Mouse (Mus musculus): ENCODE measurements at regions not wholly inside any gene's neighbourhood (a gene's known extent, or its start where the extent isn't known, plus 50 kb on each side); places are given as distances from the start of the nearest gene placed in this dataset.

DNA sequence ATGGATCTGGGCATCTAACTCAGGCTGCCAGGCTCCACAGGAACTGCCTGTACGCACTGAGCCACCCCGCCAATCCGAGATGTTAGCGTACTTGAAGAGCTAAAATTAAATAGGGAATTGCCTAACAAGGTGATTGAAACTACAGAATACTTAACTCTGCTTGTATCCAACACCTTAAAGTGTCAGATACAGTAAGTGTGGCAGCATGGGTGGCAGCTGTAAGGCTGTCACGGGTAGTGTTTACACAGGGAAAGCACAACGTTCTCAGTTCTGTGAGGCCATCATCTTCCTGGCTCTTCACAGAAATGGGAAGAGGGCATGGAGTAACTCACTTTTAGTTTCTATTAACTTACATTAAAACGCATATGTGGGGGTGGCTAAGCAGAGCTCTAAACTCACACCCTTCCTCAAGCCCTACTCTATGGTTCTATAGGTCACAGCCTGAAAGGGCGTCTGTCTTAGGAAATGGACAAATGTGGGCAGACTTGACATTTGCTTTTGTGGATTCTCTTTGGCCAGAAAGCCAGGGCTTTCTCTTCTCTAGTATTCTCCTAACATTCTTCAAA is 325.2 kb upstream of the Jarid2 start:
- H3K9me3 ChIP-seq (replicated peaks; ENCODE audit: control insufficient read depth, low read length) = no peaks in the 10 kb centered on the region
- H3K9ac ChIP-seq (ENCODE audit: low read depth, low read length) = no peak overlapping the region
- H3K36me3 ChIP-seq (ENCODE audit: control insufficient read depth, insufficient read depth, low read length) = no peaks in the 10 kb centered on the region
- H3K27me3 ChIP-seq (ENCODE audit: control insufficient read depth, insufficient read depth, low read length) = no peaks in the 10 kb centered on the region
- 57% methylated on average over 8 of the region's 8 CpGs for WGBS (ENCODE audit: insufficient replicate concordance)
- no peak overlapping the region for H3K4me2 ChIP-seq
- no peak for ATAC-seq (replicated peaks; ENCODE audit: insufficient number of reproducible peaks, low FRiP score, low TSS enrichment)
- H3K4me1 ChIP-seq (ENCODE audit: control insufficient read depth, insufficient read depth, low read length) = peaks cover 9% of the 10 kb centered on the region
- H3K27ac ChIP-seq (ENCODE audit: low read depth, low read length) = no peak overlapping the region
- H3K4me3 ChIP-seq (ENCODE audit: low read depth, low read length) = no peak overlapping the region

DNA sequence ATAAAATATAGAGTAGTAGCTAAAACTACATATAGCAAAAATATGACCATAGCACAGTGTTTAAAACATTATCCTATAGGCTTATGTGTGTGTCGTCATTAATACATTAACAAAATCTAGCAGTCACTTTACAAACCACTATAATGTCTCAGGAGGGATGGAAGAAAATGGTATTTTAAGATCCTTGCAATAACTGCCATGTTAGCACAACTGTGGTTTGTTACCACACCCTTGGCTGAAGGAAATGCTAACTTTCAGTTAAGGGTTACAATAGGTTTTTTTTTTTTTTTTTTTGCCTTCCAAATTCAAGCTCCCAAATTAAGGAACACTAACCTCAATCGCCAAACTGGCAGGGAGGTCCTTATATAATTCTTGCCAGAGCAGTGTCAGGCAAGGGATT is 322.0 kb upstream of the Jarid2 start:
- H3K36me3 ChIP-seq (ENCODE audit: control insufficient read depth, insufficient read depth, low read length) = no peaks in the 10 kb centered on the region
- ATAC-seq (replicated peaks; ENCODE audit: insufficient number of reproducible peaks, low FRiP score, low TSS enrichment) = no peak
- H3K9me3 ChIP-seq (replicated peaks; ENCODE audit: control insufficient read depth, low read length) = no peaks in the 10 kb centered on the region
- H3K4me1 ChIP-seq (ENCODE audit: control insufficient read depth, insufficient read depth, low read length) = peaks cover 14% of the 10 kb centered on the region
- no peak overlapping the region for H3K4me3 ChIP-seq (ENCODE audit: low read depth, low read length)
- no peaks in the 10 kb centered on the region for H3K27me3 ChIP-seq (ENCODE audit: control insufficient read depth, insufficient read depth, low read length)
- H3K27ac ChIP-seq (ENCODE audit: low read depth, low read length) = no peak overlapping the region
- H3K4me2 ChIP-seq = no peak overlapping the region
- H3K9ac ChIP-seq (ENCODE audit: low read depth, low read length) = no peak overlapping the region
- WGBS (ENCODE audit: insufficient replicate concordance) = 86% methylated on average over 2 of the region's 2 CpGs

DNA sequence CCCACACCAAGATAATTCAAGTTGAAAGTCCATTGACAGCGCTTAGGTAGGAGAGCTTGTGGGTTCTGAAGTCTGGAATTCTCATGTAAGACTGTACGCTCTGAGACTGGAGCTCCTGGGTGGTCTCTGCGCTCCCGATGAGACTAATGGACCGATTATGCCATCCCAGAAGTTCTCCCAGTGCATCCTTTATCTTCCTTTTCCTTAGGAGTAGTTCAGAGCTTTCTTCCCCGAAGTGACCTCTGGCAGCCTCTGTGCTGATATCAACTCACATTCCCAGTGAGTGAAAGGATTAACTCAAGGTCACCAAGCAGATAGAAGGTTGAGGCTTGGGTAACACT is 320.7 kb upstream of the Jarid2 start:
- peaks cover 17% of the 10 kb centered on the region for H3K4me1 ChIP-seq (ENCODE audit: control insufficient read depth, insufficient read depth, low read length)
- H3K4me3 ChIP-seq (ENCODE audit: low read depth, low read length) = no peak overlapping the region
- 52% methylated on average over 6 of the region's 6 CpGs for WGBS (ENCODE audit: insufficient replicate concordance)
- no peak for ATAC-seq (replicated peaks; ENCODE audit: insufficient number of reproducible peaks, low FRiP score, low TSS enrichment)
- H3K4me2 ChIP-seq = no peak overlapping the region
- no peak overlapping the region for H3K27ac ChIP-seq (ENCODE audit: low read depth, low read length)
- no peaks in the 10 kb centered on the region for H3K27me3 ChIP-seq (ENCODE audit: control insufficient read depth, insufficient read depth, low read length)
- H3K36me3 ChIP-seq (ENCODE audit: control insufficient read depth, insufficient read depth, low read length) = no peaks in the 10 kb centered on the region
- H3K9me3 ChIP-seq (replicated peaks; ENCODE audit: control insufficient read depth, low read length) = no peaks in the 10 kb centered on the region
- no peak overlapping the region for H3K9ac ChIP-seq (ENCODE audit: low read depth, low read length)

DNA sequence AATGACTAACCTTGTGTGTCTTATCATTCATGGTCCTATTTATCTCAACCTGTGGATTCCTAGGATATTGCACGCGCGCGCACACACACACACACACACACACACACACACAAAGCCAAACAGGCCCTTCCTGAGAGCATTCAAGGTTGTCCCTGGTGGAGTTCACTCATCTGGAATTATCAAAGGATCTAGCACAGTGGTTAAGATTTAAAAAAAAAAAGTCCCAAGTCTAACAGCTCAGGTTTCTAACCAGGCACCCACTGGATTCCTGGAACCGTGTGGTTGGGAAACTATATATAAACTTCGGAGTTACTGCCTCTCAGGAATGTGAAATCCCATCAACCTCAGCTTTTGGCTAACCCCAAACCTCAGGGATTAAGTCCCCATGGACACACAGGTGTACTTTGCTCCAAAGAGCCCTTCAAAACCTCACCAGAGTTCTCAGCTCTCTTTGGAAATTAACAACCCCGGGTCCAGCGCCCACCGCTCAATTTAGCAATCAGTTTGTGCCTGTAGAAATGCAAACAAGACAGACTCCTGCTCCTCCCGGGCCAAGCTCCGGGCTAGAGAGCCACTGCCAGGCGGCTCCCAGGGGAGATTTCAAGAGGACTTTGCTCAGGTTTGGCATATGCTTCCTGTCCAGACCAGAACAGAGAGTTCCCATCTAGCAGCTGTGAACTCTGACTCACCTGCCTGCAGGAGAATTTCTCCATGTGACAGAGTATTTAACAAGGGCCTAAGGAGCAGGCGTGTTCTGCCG is 320.1 kb upstream of the Jarid2 start:
- Histone ChIP-seq H3K27me3 (ENCODE audit: control insufficient read depth, insufficient read depth, low read length) (no peaks in the 10 kb centered on the region), H3K9me3 (replicated peaks; ENCODE audit: control insufficient read depth, low read length) (no peaks in the 10 kb centered on the region), H3K9ac (ENCODE audit: low read depth, low read length) (peak overlapping the region; percentile 31; the same call in 1 of the 2 replicates), H3K36me3 (ENCODE audit: control insufficient read depth, insufficient read depth, low read length) (no peaks in the 10 kb centered on the region), H3K4me1 (ENCODE audit: control insufficient read depth, insufficient read depth, low read length) (peaks cover 17% of the 10 kb centered on the region), H3K4me2 (no peak overlapping the region), H3K4me3 (ENCODE audit: low read depth, low read length) (no peak overlapping the region), H3K27ac (ENCODE audit: low read depth, low read length) (no peak overlapping the region)
- no peak for ATAC-seq (replicated peaks; ENCODE audit: insufficient number of reproducible peaks, low FRiP score, low TSS enrichment)
- 44% methylated on average over 14 of the region's 14 CpGs for WGBS (ENCODE audit: insufficient replicate concordance)

DNA sequence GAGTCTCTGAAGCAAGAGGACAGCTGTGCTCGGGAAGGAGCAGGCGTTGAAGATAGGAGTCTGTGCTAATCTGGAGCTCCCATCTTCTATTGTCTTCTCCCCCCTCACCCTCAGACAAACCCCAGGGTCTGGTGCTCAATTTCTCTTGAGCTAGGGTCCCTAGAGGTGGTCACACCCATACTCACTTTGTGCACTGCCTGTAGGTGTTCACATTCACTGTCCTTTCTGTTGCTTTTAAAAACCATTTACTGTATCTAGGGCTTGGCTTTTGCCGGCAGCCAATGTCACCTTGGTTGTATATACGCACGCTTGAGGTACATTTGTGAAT is 319.6 kb upstream of the Jarid2 start:
- no peak overlapping the region for H3K27ac ChIP-seq (ENCODE audit: low read depth, low read length)
- no peak overlapping the region for H3K4me3 ChIP-seq (ENCODE audit: low read depth, low read length)
- H3K9me3 ChIP-seq (replicated peaks; ENCODE audit: control insufficient read depth, low read length) = no peaks in the 10 kb centered on the region
- H3K4me1 ChIP-seq (ENCODE audit: control insufficient read depth, insufficient read depth, low read length) = peaks cover 17% of the 10 kb centered on the region
- no peak for ATAC-seq (replicated peaks; ENCODE audit: insufficient number of reproducible peaks, low FRiP score, low TSS enrichment)
- WGBS (ENCODE audit: insufficient replicate concordance) = 74% methylated on average over 5 of the region's 5 CpGs
- H3K4me2 ChIP-seq = no peak overlapping the region
- H3K36me3 ChIP-seq (ENCODE audit: control insufficient read depth, insufficient read depth, low read length) = no peaks in the 10 kb centered on the region
- H3K9ac ChIP-seq (ENCODE audit: low read depth, low read length) = peak overlapping the region; percentile 31; the same call in 1 of the 2 replicates
- H3K27me3 ChIP-seq (ENCODE audit: control insufficient read depth, insufficient read depth, low read length) = no peaks in the 10 kb centered on the region

DNA sequence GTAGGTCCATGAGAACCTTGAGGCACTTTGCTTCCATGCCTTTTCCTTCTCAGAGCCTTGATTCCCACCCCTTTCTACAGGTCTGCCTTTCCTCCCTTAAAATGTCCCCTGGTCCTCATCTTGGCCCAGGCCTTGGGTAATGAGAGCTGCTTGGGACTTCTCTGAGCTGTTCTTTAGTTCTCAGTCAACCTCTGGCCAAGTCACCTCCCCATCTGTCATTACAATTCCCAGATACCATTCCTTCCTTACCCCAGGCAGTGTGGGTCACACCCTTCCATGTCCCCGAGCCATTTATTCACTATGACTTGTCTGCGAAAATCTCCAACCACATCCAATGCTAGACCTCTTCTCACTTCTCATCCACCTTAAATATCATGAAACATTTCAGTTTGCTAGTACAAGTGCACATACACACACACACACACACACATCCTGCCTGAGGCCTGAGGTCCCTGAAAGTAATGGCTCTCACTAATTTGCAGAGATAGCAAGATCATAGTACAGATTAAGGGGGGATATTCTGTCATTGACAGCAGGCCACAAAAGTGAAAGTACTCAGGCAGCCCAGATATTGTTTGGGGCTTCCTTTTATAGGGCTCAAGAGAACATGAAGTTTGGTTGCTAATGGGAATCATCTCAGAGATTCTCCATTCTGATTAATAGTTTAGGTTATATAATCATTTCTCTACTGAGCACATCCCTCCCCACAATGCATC is 317.3 kb upstream of the Jarid2 start:
- 89% methylated on average over 2 of the region's 2 CpGs for WGBS (ENCODE audit: insufficient replicate concordance)
- peaks cover 21% of the 10 kb centered on the region for H3K4me1 ChIP-seq (ENCODE audit: control insufficient read depth, insufficient read depth, low read length)
- H3K4me2 ChIP-seq = no peak overlapping the region
- H3K9ac ChIP-seq (ENCODE audit: low read depth, low read length) = no peak overlapping the region
- no peak for ATAC-seq (replicated peaks; ENCODE audit: insufficient number of reproducible peaks, low FRiP score, low TSS enrichment)
- H3K9me3 ChIP-seq (replicated peaks; ENCODE audit: control insufficient read depth, low read length) = no peaks in the 10 kb centered on the region
- no peaks in the 10 kb centered on the region for H3K36me3 ChIP-seq (ENCODE audit: control insufficient read depth, insufficient read depth, low read length)
- H3K27ac ChIP-seq (ENCODE audit: low read depth, low read length) = no peak overlapping the region
- no peak overlapping the region for H3K4me3 ChIP-seq (ENCODE audit: low read depth, low read length)
- no peaks in the 10 kb centered on the region for H3K27me3 ChIP-seq (ENCODE audit: control insufficient read depth, insufficient read depth, low read length)

DNA sequence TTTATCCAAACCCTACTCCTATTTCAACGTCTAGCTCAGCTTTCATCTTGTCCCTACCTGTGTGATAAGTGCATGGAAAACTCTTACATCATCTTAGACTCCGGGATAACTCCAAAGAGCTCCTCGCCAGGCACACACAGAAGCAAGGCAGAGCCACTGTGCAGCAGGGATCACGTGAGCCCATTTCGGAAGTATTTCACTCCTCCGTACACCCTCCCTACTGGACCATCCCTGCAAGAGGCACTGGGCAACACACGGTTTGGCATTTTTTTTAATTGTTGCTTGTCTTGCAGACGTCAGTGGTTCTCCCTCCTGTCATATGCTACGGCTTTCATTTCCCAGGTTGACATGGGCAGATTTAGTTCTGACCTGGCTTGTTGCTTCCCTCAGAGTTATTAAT is 316.0 kb upstream of the Jarid2 start:
- Histone ChIP-seq H3K4me2 (no peak overlapping the region), H3K4me1 (ENCODE audit: control insufficient read depth, insufficient read depth, low read length) (peaks cover 30% of the 10 kb centered on the region), H3K4me3 (ENCODE audit: low read depth, low read length) (no peak overlapping the region), H3K27ac (ENCODE audit: low read depth, low read length) (no peak overlapping the region), H3K9ac (ENCODE audit: low read depth, low read length) (no peak overlapping the region), H3K36me3 (ENCODE audit: control insufficient read depth, insufficient read depth, low read length) (no peaks in the 10 kb centered on the region), H3K27me3 (ENCODE audit: control insufficient read depth, insufficient read depth, low read length) (no peaks in the 10 kb centered on the region), H3K9me3 (replicated peaks; ENCODE audit: control insufficient read depth, low read length) (no peaks in the 10 kb centered on the region)
- no peak for ATAC-seq (replicated peaks; ENCODE audit: insufficient number of reproducible peaks, low FRiP score, low TSS enrichment)
- 53% methylated on average over 9 of the region's 9 CpGs for WGBS (ENCODE audit: insufficient replicate concordance)

DNA sequence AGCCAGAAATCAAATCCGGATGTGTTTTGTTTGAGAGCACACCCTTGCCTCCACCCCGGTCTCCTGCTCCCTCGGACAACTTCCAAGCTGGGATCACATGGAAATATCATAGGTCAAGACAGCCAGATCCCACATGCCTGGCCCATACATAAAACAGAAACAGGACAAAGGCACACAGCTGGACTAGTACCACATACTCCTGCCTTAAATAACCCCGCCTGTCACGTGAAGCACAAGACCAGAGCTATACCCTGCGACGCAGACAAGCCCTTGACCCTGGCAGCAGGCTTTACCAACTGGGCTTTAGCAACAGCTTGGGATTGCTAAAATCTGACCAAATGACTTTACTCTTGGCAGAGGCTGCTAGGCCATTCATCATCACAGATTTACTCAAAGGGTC is 313.3 kb upstream of the Jarid2 start:
- no peaks in the 10 kb centered on the region for H3K27me3 ChIP-seq (ENCODE audit: control insufficient read depth, insufficient read depth, low read length)
- H3K9ac ChIP-seq (ENCODE audit: low read depth, low read length) = no peak overlapping the region
- WGBS (ENCODE audit: insufficient replicate concordance) = 49% methylated on average over 7 of the region's 7 CpGs
- H3K4me3 ChIP-seq (ENCODE audit: low read depth, low read length) = no peak overlapping the region
- peaks cover 31% of the 10 kb centered on the region for H3K4me1 ChIP-seq (ENCODE audit: control insufficient read depth, insufficient read depth, low read length)
- no peak overlapping the region for H3K27ac ChIP-seq (ENCODE audit: low read depth, low read length)
- 0 out of 2 replicates have a peak, but pooled peaks cover 3% of the 10 kb centered on the region for H3K9me3 ChIP-seq (replicated peaks; ENCODE audit: control insufficient read depth, low read length)
- ATAC-seq (replicated peaks; ENCODE audit: insufficient number of reproducible peaks, low FRiP score, low TSS enrichment) = no peak
- H3K4me2 ChIP-seq = no peak overlapping the region
- H3K36me3 ChIP-seq (ENCODE audit: control insufficient read depth, insufficient read depth, low read length) = no peaks in the 10 kb centered on the region
